Comparison of ENCODE assay signal across 8 mouse cellular contexts in genomic region chr8:117470342-117470781, GRCm38 (mm10). TPM values are rescaled to one million over a fixed set of nuclear protein-coding genes. Genes with fewer than 3 reads are reported as not detected.
DNase-seq lines count a peak whose midpoint lies in the region.

No protein-coding gene starts in this region.

- DNase-seq in adrenal gland, adult (ENCODE audit: inconsistent age in 2 of 2, low spot score in 1 of 2) = peak; percentile 77 to 86
- DNase-seq in cerebellum, postnatal 4 days (ENCODE audit: low spot score in 2 of 2) = peak; percentile 50 to 78
- peak; percentile 58 for DNase-seq in gastrocnemius, postnatal 25 days
- peak; percentile 62 for DNase-seq in hindlimb bud, embryonic 11.5 days (ENCODE audit: extremely low spot score, low read depth, low spot score)
- DNase-seq in left cerebral cortex, adult 11 months (ENCODE audit: low spot score) = peak; percentile 82
- peak; percentile 68 for DNase-seq in lung, postnatal 36 days
- DNase-seq in retina, embryonic 14.5 days (ENCODE audit: low spot score) = peak; percentile 91
- DNase-seq in adipocyte (ENCODE audit: low spot score) = no peak

RNA-seq across cellular contexts. Expression of gene Plcg2, which starts 27.7 kb away (rescaled TPM):
- total RNA-seq in gastrocnemius, postnatal 25 days (2021) = 1 to 10 TPM in 1 of 2 experiments, under 1 TPM in 1; 0.77 to 1.5 TPM
